Mouse (Mus musculus): ENCODE results near the gene Daxx.
"Not testable (repeated sequence)": the region's sequence is repeated elsewhere in the genome, so short reads cannot be mapped to it uniquely, and the experiment has no call there.

Gene Daxx

GRCm38 (mm10) chr17:33902491-33902890, 6.7 kb upstream of the Daxx start:
- no peak for DNase-seq (ENCODE audit: low spot score in 2 of 2)

- not testable (repeated sequence) for DNase-seq (ENCODE audit: low spot score in 2 of 2)
Measured at GRCm38 (mm10) chr17:33903911-33904651, 5.1 kb upstream of the Daxx start.

GRCm38 (mm10) chr17:33904835-33905234, 4.4 kb upstream of the Daxx start, which contains the start of gene Platr17:
Platr17 (plus strand) TSS chr17:33905135.
- not testable (repeated sequence) for DNase-seq (ENCODE audit: low spot score in 2 of 2)

- DNase-seq (ENCODE audit: low spot score in 2 of 2) = peak; percentile 29 to 33
Measured at GRCm38 (mm10) chr17:33908331-33909076, 710 bp upstream of the Daxx start.

GRCm38 (mm10) chr17:33909869-33910250, 646 bp downstream of the Daxx start:
- DNase-seq (ENCODE audit: low spot score in 2 of 2) = peak; percentile 44 to 63

- no peak for DNase-seq (ENCODE audit: low spot score in 2 of 2)
Measured at GRCm38 (mm10) chr17:33910346-33911051, 1.3 kb downstream of the Daxx start.

- no peak for DNase-seq (ENCODE audit: low spot score in 2 of 2)
Measured at GRCm38 (mm10) chr17:33911052-33911812, 2.0 kb downstream of the Daxx start.

GRCm38 (mm10) chr17:33911813-33912414, 2.7 kb downstream of the Daxx start:
- no peak for DNase-seq (ENCODE audit: low spot score in 2 of 2)

GRCm38 (mm10) chr17:33913264-33913663, 4.0 kb downstream of the Daxx start:
- no peak for DNase-seq (ENCODE audit: low spot score in 2 of 2)

- DNase-seq (ENCODE audit: low spot score in 2 of 2) = no peak
Measured at GRCm38 (mm10) chr17:33913905-33914304, 4.7 kb downstream of the Daxx start.

GRCm38 (mm10) chr17:33914969-33915391, 5.8 kb downstream of the Daxx start:
- no peak for DNase-seq (ENCODE audit: low spot score in 2 of 2)

GRCm38 (mm10) chr17:33915671-33916250, 6.5 kb downstream of the Daxx start, which contains the start of the genes Tapbp and Zbtb22:
Tapbp (plus strand) TSS chr17:33915899.
Zbtb22 (plus strand) TSS chr17:33915904.
- DNase-seq (ENCODE audit: low spot score in 2 of 2) = peak; percentile 98

GRCm38 (mm10) chr17:33916294-33916693, 7.1 kb downstream of the Daxx start:
- peak; percentile 47 to 63 for DNase-seq (ENCODE audit: low spot score in 2 of 2)

GRCm38 (mm10) chr17:33916847-33917655, 7.8 kb downstream of the Daxx start:
- DNase-seq (ENCODE audit: low spot score in 2 of 2) = no peak

GRCm38 (mm10) chr17:33917656-33918292, 8.6 kb downstream of the Daxx start:
- no peak for DNase-seq (ENCODE audit: low spot score in 2 of 2)

- peak; percentile 44 to 62 for DNase-seq (ENCODE audit: low spot score in 2 of 2)
Measured at GRCm38 (mm10) chr17:33918293-33919203, 9.3 kb downstream of the Daxx start.

GRCm38 (mm10) chr17:33919351-33920281, 10.4 kb downstream of the Daxx start:
- peak; percentile 89 to 90 for DNase-seq (ENCODE audit: low spot score in 2 of 2)

Measured in heart, adult 9 months (tissue).